Mouse (Mus musculus) liver, postnatal 0 days (tissue): ENCODE results near the gene Orc3.

Experiments used
- CTCF ChIP-seq: sonication (generic); IDR thresholded peaks from 2 replicates; pipeline ENCODE4 v1.5.1; 2016; ENCODE audit warnings: antibody characterized with exemption, low read depth
- EP300 ChIP-seq: IDR thresholded peaks from 2 replicates; pipeline ENCODE4 v1.6.1; 2016; ENCODE audit warnings: antibody characterized with exemption, low read depth, mild to moderate bottlenecking

DNA sequence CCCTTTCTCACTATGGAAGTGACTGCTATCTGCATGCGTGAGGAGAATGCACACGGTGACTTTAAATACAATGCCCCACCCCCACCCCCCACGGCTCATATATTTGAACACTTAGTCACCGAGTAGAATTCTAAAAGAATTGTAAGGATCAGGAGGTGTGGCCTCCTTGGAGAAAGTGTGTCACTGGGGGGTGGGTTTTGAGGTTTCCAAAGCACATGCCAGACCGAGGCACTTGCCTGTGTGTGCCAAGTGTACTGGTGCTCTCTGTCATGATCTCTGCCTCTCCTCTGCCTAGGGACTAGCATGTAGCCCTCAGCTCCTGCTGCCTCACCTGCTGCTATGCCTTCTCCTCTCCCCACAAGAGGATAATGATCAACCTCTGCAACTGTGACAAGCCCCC, 32.3 kb downstream of the Orc3 start:
- TF ChIP-seq CTCF (no peak), EP300 (no peak)
